Mouse (Mus musculus): Measurements from ENCODE around the gene Pdcd11. TPM values are rescaled to one million over a fixed set of nuclear protein-coding genes. Genes with fewer than 3 reads are reported as not detected.
A peak's percentile ranks its signal among the peaks of the same experiment; 100 is the strongest.

Pdcd11 gene
- total RNA-seq, 2 experiments from 2014 or later: 15.0 to 15.3 TPM

GRCm38 (mm10) chr19:47161669-47162068, 71.1 kb downstream of the Pdcd11 start:
- intact Hi-C loops (cut with DNase I): no loop called here
- no peak for DNase-seq (ENCODE audit: low spot score in 2 of 2)

- no peak for DNase-seq (ENCODE audit: low spot score in 2 of 2)
- intact Hi-C loops (cut with DNase I): no loop called here
Observed at GRCm38 (mm10) chr19:47163176-47163744, 72.7 kb downstream of the Pdcd11 start.

DNA sequence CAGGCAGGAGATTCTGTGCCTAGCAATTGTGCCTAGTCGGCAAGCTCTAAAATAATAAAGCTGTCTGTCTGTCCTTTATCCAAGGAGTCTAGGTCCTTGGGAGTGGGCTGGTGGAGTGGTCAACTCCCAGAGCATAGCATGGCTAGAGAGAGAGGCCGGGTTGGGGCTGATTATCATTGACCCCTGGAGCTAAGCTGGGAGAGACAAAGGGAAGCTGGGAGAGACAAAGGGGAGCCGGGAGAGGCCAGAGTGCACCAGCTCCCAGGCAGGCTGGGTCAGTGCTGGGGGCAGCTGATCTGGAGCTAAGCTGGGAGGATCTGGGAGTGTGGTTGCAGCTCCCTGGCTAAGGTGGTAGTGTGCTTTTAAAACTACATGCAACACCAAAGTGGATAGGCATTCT, 76.2 kb downstream of the Pdcd11 start:
- DNase-seq (ENCODE audit: low spot score in 2 of 2): no peak
- intact Hi-C loops (cut with DNase I): no loop called here

DNA sequence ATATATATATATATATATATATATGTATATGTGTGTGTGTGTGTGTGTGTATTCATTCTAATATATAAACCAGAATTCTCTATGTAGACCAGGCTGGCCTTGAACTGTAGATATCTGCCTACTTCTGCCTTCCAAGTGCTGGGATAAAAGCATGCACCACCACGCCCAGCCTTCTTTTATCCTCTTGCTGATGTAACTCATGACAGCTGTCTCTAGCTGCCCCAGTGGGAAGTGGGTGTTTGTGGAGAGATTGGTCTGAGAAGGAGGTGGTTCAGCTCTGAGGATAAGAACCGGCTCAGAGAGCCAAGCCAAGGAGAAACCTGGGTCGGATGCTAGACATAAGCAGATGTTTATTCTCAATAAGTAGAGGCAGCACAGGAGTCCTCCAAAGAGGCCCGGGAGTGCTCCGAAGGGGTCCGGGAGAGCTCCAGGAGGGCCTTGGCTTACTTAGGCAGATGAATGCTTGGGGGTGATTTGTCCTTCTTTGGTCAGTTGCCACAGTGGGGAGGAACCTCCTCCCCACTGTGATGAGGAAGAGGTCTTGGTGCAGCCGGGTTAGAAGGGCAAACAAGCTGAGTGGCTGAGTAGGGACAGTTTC, 77.1 kb downstream of the Pdcd11 start:
- intact Hi-C loops (cut with DNase I): loop anchor here (2.0 kb wide), 1 partner anchor 47 kb away; no protein-coding TSS in a partner anchor
- DNase-seq (ENCODE audit: low spot score in 2 of 2): no peak

DNA sequence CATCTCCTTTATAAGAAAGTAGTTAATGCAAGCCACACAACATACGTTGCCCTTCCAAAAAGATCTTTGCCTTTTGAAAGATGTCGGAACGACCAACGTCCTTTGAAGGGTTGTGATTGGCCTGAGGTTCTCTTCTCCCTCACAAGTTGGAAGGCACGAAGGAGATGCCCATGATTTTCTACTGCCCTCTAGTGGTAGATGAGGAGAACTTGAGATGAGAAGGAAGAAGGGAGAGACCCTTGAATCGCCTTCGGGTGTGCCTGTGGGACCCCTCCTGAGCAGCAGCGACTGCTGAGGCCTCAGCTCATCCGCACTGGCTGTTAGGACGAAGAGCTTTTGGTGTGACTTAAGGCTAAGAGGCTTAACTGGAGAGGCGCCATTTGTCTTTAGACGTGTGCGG, 77.7 kb downstream of the Pdcd11 start:
- DNase-seq (ENCODE audit: low spot score in 2 of 2): no peak
- intact Hi-C loops (cut with DNase I): loop anchor here (2.0 kb wide), 1 partner anchor 47 kb away; no protein-coding TSS in a partner anchor

DNA sequence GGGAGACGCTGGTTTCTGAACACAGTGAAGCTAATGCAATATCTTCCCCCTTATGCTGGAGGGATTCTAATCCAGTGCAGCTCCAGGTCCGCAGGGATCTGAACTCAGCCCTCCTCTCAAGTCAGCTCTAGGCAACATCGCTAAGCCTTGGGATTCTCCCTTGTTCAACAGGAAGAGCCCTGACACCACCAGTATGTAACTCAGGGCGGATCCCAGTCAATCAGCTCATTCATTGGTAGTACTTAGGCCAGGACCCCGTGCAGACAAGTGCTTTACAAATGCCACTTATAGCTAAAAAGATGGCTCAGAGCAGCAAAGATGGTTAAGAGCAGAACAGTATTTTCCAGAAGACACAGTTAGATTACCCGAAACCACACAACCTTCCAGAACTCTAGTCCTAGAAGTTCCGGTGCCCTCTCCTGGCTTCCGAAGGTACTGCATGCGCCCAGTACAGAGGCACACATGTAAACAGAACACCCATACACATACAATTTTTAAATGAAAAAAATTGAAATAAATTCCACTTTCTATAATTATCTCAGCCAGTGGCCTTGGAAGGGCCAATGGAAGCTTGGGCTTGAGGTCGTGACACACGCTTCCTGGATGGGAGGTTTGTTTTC, 78.3 kb downstream of the Pdcd11 start:
- intact Hi-C loops (cut with DNase I): loop anchor here (2.0 kb wide), 1 partner anchor 48 kb away; no protein-coding TSS in a partner anchor
- peak; percentile 90 to 92 for DNase-seq (ENCODE audit: low spot score in 2 of 2)

- DNase-seq (ENCODE audit: low spot score in 2 of 2): no peak
- intact Hi-C loops (cut with DNase I): loop anchor here (2.0 kb wide), 1 partner anchor 164 kb away; no protein-coding TSS in a partner anchor
Observed at GRCm38 (mm10) chr19:47174515-47174914, 83.9 kb downstream of the Pdcd11 start.

- no peak for DNase-seq (ENCODE audit: low spot score in 2 of 2)
- intact Hi-C loops (cut with DNase I): loop anchor here (2.0 kb wide), 1 partner anchor 163 kb away; no protein-coding TSS in a partner anchor
Observed at GRCm38 (mm10) chr19:47175472-47175871, 84.9 kb downstream of the Pdcd11 start.

GRCm38 (mm10) chr19:47176916-47177505, 86.4 kb downstream of the Pdcd11 start:
- intact Hi-C loops (cut with DNase I): no loop called here
- peak in 1 of 2 experiments; percentile 46 for DNase-seq (ENCODE audit: low spot score in 2 of 2)

DNA sequence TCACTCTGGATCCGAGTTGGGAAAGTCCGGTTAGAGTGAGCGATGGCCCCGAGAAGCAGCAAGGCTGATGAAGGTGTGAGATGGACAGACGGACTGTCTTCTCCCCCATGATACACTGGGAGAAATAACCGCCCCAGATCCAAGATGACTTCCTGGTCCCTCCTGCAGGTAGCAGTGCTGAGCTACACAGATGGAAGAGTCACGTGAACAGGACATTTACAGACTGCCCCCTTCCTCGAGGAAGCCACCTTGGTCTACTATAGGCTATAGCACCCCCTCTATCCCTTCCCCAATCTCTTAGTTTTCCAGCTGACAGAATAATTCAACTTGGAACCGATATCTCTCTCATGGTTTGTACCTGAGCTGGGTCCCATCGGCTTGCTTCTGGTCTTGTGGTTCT, 87.4 kb downstream of the Pdcd11 start:
- DNase-seq (ENCODE audit: low spot score in 2 of 2): peak; percentile 45 to 72
- intact Hi-C loops (cut with DNase I): loop anchor here (2.0 kb wide), 1 partner anchor 83 kb away; no protein-coding TSS in a partner anchor

GRCm38 (mm10) chr19:47178431-47179271, 88.1 kb downstream of the Pdcd11 start, which contains the start of gene Neurl1a:
Neurl1a (plus strand) TSS chr19:47178820.
- peak; percentile 63 to 69 for DNase-seq (ENCODE audit: low spot score in 2 of 2)
- intact Hi-C loops (cut with DNase I): loop anchor here (2.0 kb wide), 1 partner anchor 82 kb away; no protein-coding TSS in a partner anchor

GRCm38 (mm10) chr19:47179272-47179809, 88.8 kb downstream of the Pdcd11 start:
- intact Hi-C loops (cut with DNase I): loop anchor here (2.0 kb wide), 1 partner anchor 81 kb away; no protein-coding TSS in a partner anchor
- DNase-seq (ENCODE audit: low spot score in 2 of 2): peak in 1 of 2 experiments; percentile 34

DNA sequence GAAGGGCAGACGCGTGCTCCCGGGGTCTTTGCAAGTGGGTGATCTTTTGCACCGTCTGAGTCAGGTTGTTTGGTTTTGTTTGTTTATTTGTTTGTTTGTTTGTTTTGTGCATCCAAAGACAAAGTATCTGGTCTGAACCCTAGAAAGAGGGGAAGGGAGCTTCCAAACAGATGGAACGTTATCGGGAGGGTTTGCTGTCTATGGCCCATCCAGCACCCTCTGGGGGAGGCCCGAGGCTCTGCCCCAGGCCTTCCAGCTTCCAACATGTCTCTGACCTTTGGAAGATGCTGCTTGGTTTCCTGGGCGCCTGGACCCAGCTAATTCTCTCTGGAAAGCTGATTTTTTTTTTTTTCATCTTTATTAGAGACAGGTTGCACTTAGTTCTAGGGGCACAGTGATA, 89.4 kb downstream of the Pdcd11 start:
- intact Hi-C loops (cut with DNase I): no loop called here
- no peak for DNase-seq (ENCODE audit: low spot score in 2 of 2)

Other genes with a start within 250 kb of the Pdcd11 start
- 100 to 1,000 TPM; 177 to 184 TPM for gene Ina, start 76.1 kb upstream of the Pdcd11 start, total RNA-seq (2021)
- 10 to 100 TPM; 67.1 to 70.7 TPM for gene Nt5c2, start 75.6 kb upstream of the Pdcd11 start, total RNA-seq (2021)
- gene Pcgf6, start 39.9 kb upstream of the Pdcd11 start, total RNA-seq (2021): 10 to 100 TPM; 15.6 TPM
- 1 to 10 TPM; 5.2 to 5.8 TPM for gene Taf5, start 23.0 kb upstream of the Pdcd11 start, total RNA-seq (2021)
- gene Usmg5, start 121 bp upstream of the Pdcd11 start, total RNA-seq (2021): 100 to 1,000 TPM; 844 to 869 TPM
- 1 to 10 TPM; 4.9 to 5.6 TPM for gene Calhm2, start 47.5 kb downstream of the Pdcd11 start, total RNA-seq (2021)
- not detected for gene Calhm1, start 53.5 kb downstream of the Pdcd11 start, total RNA-seq (2021)
- not detected for gene Calhm3, start 67.0 kb downstream of the Pdcd11 start, total RNA-seq (2021)
- gene Neurl1a, start 88.1 kb downstream of the Pdcd11 start, total RNA-seq (2021): 100 to 1,000 TPM; 148 to 154 TPM

Measured in left cerebral cortex, postnatal 14 days (tissue).